Mouse (Mus musculus) neural tube, embryonic 12.5 days (tissue): ENCODE data around the gene Gm45844. TPM values are rescaled to one million over a fixed set of nuclear protein-coding genes. Genes with fewer than 3 reads are reported as not detected.

Experiments used
- microRNA-seq: library from miRNA; unstranded; fragments of <30 nt; microRNA quantifications from one replicate; pipeline ENCODE4, GENCODE M21; 2017
- polyA plus RNA-seq: library from polyadenylated mRNA; unstranded; fragments of >200 nt; fragmentation: Nextera tagmentation; extraction: Ambion mirVana; gene quantifications from 2 replicates; pipeline ENCODE4 v1.2.1, GENCODE M21; 2016

Gene Gm45844
- polyA plus RNA-seq, 1 experiment from 2014 or later, result 2.5 TPM

Small RNAs within 50 kb of the gene (microRNA-seq; reads per million reads assigned to microRNA genes)
- gene Mir5620, result 0.66 reads per million

Other genes starting within 250 kb of the Gm45844 start
- 16.9 and 18.8 TPM in 2 replicates for gene Zfp954, start 156.8 kb downstream of the Gm45844 start, polyA plus RNA-seq
- 11.1 and 11.6 TPM in 2 replicates for gene Zfp773, start 141.5 kb downstream of the Gm45844 start, polyA plus RNA-seq
- 2.6 and 2.8 TPM in 2 replicates for gene Zfp418, start 107.0 kb downstream of the Gm45844 start, polyA plus RNA-seq
- 8.9 and 9.0 TPM in 2 replicates for gene Zfp772, start 68.3 kb downstream of the Gm45844 start, polyA plus RNA-seq
- gene Vmn2r29, start 31.0 kb downstream of the Gm45844 start, polyA plus RNA-seq, result 0.43 and 0.83 TPM in 2 replicates
- gene Clcn4, start 22.6 kb upstream of the Gm45844 start, polyA plus RNA-seq, result 107 and 108 TPM in 2 replicates
- gene Vmn2r30, start 59.3 kb upstream of the Gm45844 start, polyA plus RNA-seq, result not detected in 2 replicates
- not detected in 2 replicates for gene Gm45783, start 96.3 kb upstream of the Gm45844 start, polyA plus RNA-seq
- gene Vmn2r31, start 121.4 kb upstream of the Gm45844 start, polyA plus RNA-seq, result not detected in 2 replicates
- not detected in 2 replicates for gene Vmn2r32, start 201.7 kb upstream of the Gm45844 start, polyA plus RNA-seq